Mouse (Mus musculus) kidney, embryonic 14.5 days (tissue): Measurements from ENCODE around the gene Gak. TPM values are rescaled to one million over a fixed set of nuclear protein-coding genes. Genes with fewer than 3 reads are reported as not detected.

ENCODE experiments used
- ATAC-seq: fragments of 200-750 bp; cut with Nextera tagmentation; 2 replicates; pipeline ENCODE4 v1.8.0; 2017; ENCODE audit warnings: moderate number of reproducible peaks, mild to moderate bottlenecking, moderate TSS enrichment, moderate library complexity; ENCODE audit not compliant: low FRiP score, low TSS enrichment
- H3K27ac ChIP-seq: fragments of 300-500 bp; sonication (generic); 2 replicates; pipeline ENCODE4 v1.5.1; 2014; ENCODE audit warnings: low read depth, mild to moderate bottlenecking, low read length, moderate library complexity, mixed read lengths
- H3K27me3 ChIP-seq: fragments of 300-500 bp; sonication (generic); 2 replicates; pipeline ENCODE4 v1.6.1; 2014; ENCODE audit warnings: mild to moderate bottlenecking, low read length; ENCODE audit not compliant: control insufficient read depth, insufficient read depth
- H3K36me3 ChIP-seq: fragments of 300-500 bp; sonication (generic); 2 replicates; pipeline ENCODE4 v1.6.1; 2014; ENCODE audit warnings: low read length, mixed read lengths; ENCODE audit not compliant: control insufficient read depth, insufficient read depth
- H3K4me1 ChIP-seq: fragments of 300-500 bp; sonication (generic); 2 replicates; pipeline ENCODE4 v1.6.1; 2014; ENCODE audit warnings: low read length, mixed read lengths; ENCODE audit not compliant: control insufficient read depth, insufficient read depth
- H3K4me2 ChIP-seq: fragments of 300-500 bp; sonication (generic); replicated peaks from 2 replicates; pipeline ENCODE4 v1.6.1; 2014; ENCODE audit warnings: low read depth, mild to moderate bottlenecking, low read length
- H3K4me3 ChIP-seq: fragments of 300-500 bp; sonication (generic); 2 replicates; pipeline ENCODE4 v1.5.1; 2014; ENCODE audit warnings: mild to moderate bottlenecking, low read length
- H3K9ac ChIP-seq: fragments of 300-500 bp; sonication (generic); 2 replicates; pipeline ENCODE4 v1.6.1; 2014; ENCODE audit warnings: low read depth, mild to moderate bottlenecking, low read length, moderate library complexity
- H3K9me3 ChIP-seq: fragments of 300-500 bp; sonication (generic); 2 replicates; pipeline ENCODE4 v1.6.1; 2016; ENCODE audit warnings: low read length; ENCODE audit not compliant: control insufficient read depth
- WGBS: fragments of 180-500 bp; shearing (Covaris S2); extraction: QIAGEN DNeasy Blood & Tissue Kit; methylation state at CpG from one replicate; pipeline ENCODE4 v1.1.7; 2014; 5-methylcytosine and 5-hydroxymethylcytosine counted together
- polyA plus RNA-seq: library from polyadenylated mRNA; unstranded; fragments of >200 nt; fragmentation: Nextera tagmentation; extraction: Ambion mirVana; gene quantifications from 2 replicates; pipeline ENCODE4 v1.2.1, GENCODE M21; 2014

Gak gene
- polyA plus RNA-seq, 1 experiment from 2014 or later: 48.8 TPM

- Histone ChIP-seq H3K4me1 (peaks cover 15% of the 10 kb centered on the region), H3K27ac (peak overlapping the region; percentile 83), H3K36me3 (peaks cover 7% of the 10 kb centered on the region), H3K9ac (peak overlapping the region; percentile 93), H3K9me3 (no peaks in the 10 kb centered on the region), H3K4me2 (peak overlapping the region; percentile 89), H3K4me3 (peak overlapping the region; percentile 95), H3K27me3 (no peaks in the 10 kb centered on the region)
- WGBS: 1% methylated on average over 32 of the region's 32 CpGs
- peak; percentile 88 for ATAC-seq
Observed at GRCm38 (mm10) chr5:108628891-108629633, 493 bp downstream of the Gak start.

GRCm38 (mm10) chr5:108626050-108626660 is 3.4 kb downstream of the Gak start:
- no peaks in the 10 kb centered on the region for H3K9me3 ChIP-seq
- no peak overlapping the region for H3K4me3 ChIP-seq
- H3K27ac ChIP-seq: no peak overlapping the region
- no peak overlapping the region for H3K4me2 ChIP-seq
- no peak overlapping the region for H3K9ac ChIP-seq
- H3K36me3 ChIP-seq: peaks cover 30% of the 10 kb centered on the region
- ATAC-seq: no peak
- WGBS: 87% methylated on average over 4 of the region's 4 CpGs
- peaks cover 15% of the 10 kb centered on the region for H3K4me1 ChIP-seq
- no peaks in the 10 kb centered on the region for H3K27me3 ChIP-seq

GRCm38 (mm10) chr5:108621870-108622269 is 7.7 kb downstream of the Gak start:
- WGBS: 79% methylated on average over 2 of the region's 2 CpGs

GRCm38 (mm10) chr5:108610426-108610825 is 19.1 kb downstream of the Gak start:
- ATAC-seq: no peak
- Histone ChIP-seq H3K4me2 (no peak overlapping the region), H3K36me3 (peaks cover 89% of the 10 kb centered on the region)

More at GRCm38 (mm10) chr5:108621870-108622269, 7.7 kb downstream of the Gak start:
- Histone ChIP-seq H3K4me3 (no peak overlapping the region), H3K36me3 (peaks cover 44% of the 10 kb centered on the region), H3K27me3 (no peaks in the 10 kb centered on the region), H3K9me3 (no peaks in the 10 kb centered on the region), H3K27ac (no peak overlapping the region), H3K4me2 (no peak overlapping the region), H3K4me1 (no peaks in the 10 kb centered on the region), H3K9ac (no peak overlapping the region)
- ATAC-seq: no peak

GRCm38 (mm10) chr5:108602537-108602936 is 27.0 kb downstream of the Gak start:
- Histone ChIP-seq H3K27ac (no peak overlapping the region), H3K9ac (no peak overlapping the region), H3K4me1 (no peaks in the 10 kb centered on the region), H3K9me3 (no peaks in the 10 kb centered on the region), H3K27me3 (no peaks in the 10 kb centered on the region), H3K4me3 (no peak overlapping the region), H3K4me2 (no peak overlapping the region), H3K36me3 (peaks cover 94% of the 10 kb centered on the region)
- WGBS: 93% methylated on average over 9 of the region's 9 CpGs
- ATAC-seq: no peak

More at GRCm38 (mm10) chr5:108610426-108610825, 19.1 kb downstream of the Gak start:
- Histone ChIP-seq H3K9me3 (no peaks in the 10 kb centered on the region), H3K9ac (no peak overlapping the region), H3K4me1 (no peaks in the 10 kb centered on the region), H3K4me3 (no peak overlapping the region), H3K27ac (no peak overlapping the region), H3K27me3 (no peaks in the 10 kb centered on the region)
- WGBS: 88% methylated on average over 1 of the region's 1 CpGs

- Histone ChIP-seq H3K4me3 (no peak overlapping the region), H3K9me3 (no peaks in the 10 kb centered on the region), H3K27me3 (no peaks in the 10 kb centered on the region), H3K4me2 (no peak overlapping the region), H3K36me3 (peaks cover 95% of the 10 kb centered on the region), H3K9ac (no peak overlapping the region), H3K27ac (no peak overlapping the region), H3K4me1 (no peaks in the 10 kb centered on the region)
- no peak for ATAC-seq
- 89% methylated on average over 1 of the region's 1 CpGs for WGBS
Observed at GRCm38 (mm10) chr5:108599923-108600322, 29.6 kb downstream of the Gak start.

GRCm38 (mm10) chr5:108581361-108581891 is 48.1 kb downstream of the Gak start:
- Histone ChIP-seq H3K27ac (no peak overlapping the region), H3K9ac (no peak overlapping the region), H3K9me3 (no peaks in the 10 kb centered on the region), H3K4me2 (no peak overlapping the region), H3K27me3 (no peaks in the 10 kb centered on the region), H3K36me3 (peaks cover 70% of the 10 kb centered on the region), H3K4me1 (no peaks in the 10 kb centered on the region), H3K4me3 (no peak overlapping the region)
- 94% methylated on average over 3 of the region's 3 CpGs for WGBS
- ATAC-seq: no peak

GRCm38 (mm10) chr5:108573054-108573453 is 56.5 kb downstream of the Gak start:
- H3K9ac ChIP-seq: no peak overlapping the region

GRCm38 (mm10) chr5:108570991-108571390 is 58.6 kb downstream of the Gak start:
- Histone ChIP-seq H3K4me3 (no peak overlapping the region), H3K36me3 (peaks cover 78% of the 10 kb centered on the region), H3K4me1 (no peaks in the 10 kb centered on the region), H3K27ac (no peak overlapping the region), H3K27me3 (no peaks in the 10 kb centered on the region), H3K9ac (no peak overlapping the region), H3K4me2 (no peak overlapping the region), H3K9me3 (no peaks in the 10 kb centered on the region)
- ATAC-seq: no peak
- WGBS: 88% methylated on average over 1 of the region's 1 CpGs

More at GRCm38 (mm10) chr5:108573054-108573453, 56.5 kb downstream of the Gak start:
- 93% methylated on average over 6 of the region's 6 CpGs for WGBS
- no peak for ATAC-seq
- H3K27me3 ChIP-seq: no peaks in the 10 kb centered on the region
- no peak overlapping the region for H3K4me3 ChIP-seq
- H3K9me3 ChIP-seq: no peaks in the 10 kb centered on the region
- H3K36me3 ChIP-seq: peaks cover 90% of the 10 kb centered on the region
- H3K4me1 ChIP-seq: no peaks in the 10 kb centered on the region
- H3K4me2 ChIP-seq: no peak overlapping the region
- no peak overlapping the region for H3K27ac ChIP-seq
